Mouse (Mus musculus) lung, embryonic 15.5 days (tissue): ENCODE data around the gene Thbs1. TPM values are rescaled to one million over a fixed set of nuclear protein-coding genes. Genes with fewer than 3 reads are reported as not detected.
A peak's percentile ranks its signal among the peaks of the same experiment; 100 is the strongest.

Experiments used
- ATAC-seq: fragments of 200-750 bp; cut with Nextera tagmentation; 2 replicates; pipeline ENCODE4 v1.8.0; 2017; ENCODE audit warnings: moderate number of reproducible peaks, borderline replicate concordance; ENCODE audit not compliant: low FRiP score, low TSS enrichment; ENCODE audit errors: extremely low read depth
- H3K27ac ChIP-seq: fragments of 300-500 bp; sonication (generic); 2 replicates; pipeline ENCODE4 v1.5.1; 2015; ENCODE audit warnings: moderate library complexity, mild to moderate bottlenecking, inconsistent platforms
- H3K27me3 ChIP-seq: fragments of 300-500 bp; sonication (generic); 2 replicates; pipeline ENCODE4 v1.6.1; 2015; ENCODE audit warnings: inconsistent platforms
- H3K36me3 ChIP-seq: fragments of 300-500 bp; sonication (generic); 2 replicates; pipeline ENCODE4 v1.6.1; 2015; ENCODE audit warnings: inconsistent platforms
- H3K4me1 ChIP-seq: fragments of 300-500 bp; sonication (generic); 2 replicates; pipeline ENCODE4 v1.6.1; 2015; ENCODE audit warnings: inconsistent platforms
- H3K4me2 ChIP-seq: fragments of 300-500 bp; sonication (generic); 2 replicates; pipeline ENCODE4 v1.6.1; 2015; ENCODE audit warnings: inconsistent platforms, mild to moderate bottlenecking, moderate library complexity
- H3K4me3 ChIP-seq: fragments of 300-500 bp; sonication (generic); 2 replicates; pipeline ENCODE4 v1.5.1; 2015; ENCODE audit warnings: mild to moderate bottlenecking, inconsistent platforms
- H3K9ac ChIP-seq: fragments of 300-500 bp; sonication (generic); 2 replicates; pipeline ENCODE4 v1.6.1; 2015; ENCODE audit warnings: inconsistent platforms
- H3K9me3 ChIP-seq: fragments of 300-500 bp; sonication (generic); 2 replicates; pipeline ENCODE4 v1.6.1; 2016; ENCODE audit warnings: inconsistent platforms
- WGBS: fragments of 180-500 bp; shearing (Covaris S2); methylation state at CpG from one replicate; pipeline ENCODE4 v1.1.7; 2015; 5-methylcytosine and 5-hydroxymethylcytosine counted together
- polyA plus RNA-seq: library from polyadenylated mRNA; unstranded; fragments of >200 nt; fragmentation: Nextera tagmentation; extraction: Ambion mirVana; gene quantifications from 2 replicates; pipeline ENCODE4 v1.2.1, GENCODE M21; 2015

The Thbs1 gene
- 184 and 185 TPM in 2 replicates for polyA plus RNA-seq

DNA sequence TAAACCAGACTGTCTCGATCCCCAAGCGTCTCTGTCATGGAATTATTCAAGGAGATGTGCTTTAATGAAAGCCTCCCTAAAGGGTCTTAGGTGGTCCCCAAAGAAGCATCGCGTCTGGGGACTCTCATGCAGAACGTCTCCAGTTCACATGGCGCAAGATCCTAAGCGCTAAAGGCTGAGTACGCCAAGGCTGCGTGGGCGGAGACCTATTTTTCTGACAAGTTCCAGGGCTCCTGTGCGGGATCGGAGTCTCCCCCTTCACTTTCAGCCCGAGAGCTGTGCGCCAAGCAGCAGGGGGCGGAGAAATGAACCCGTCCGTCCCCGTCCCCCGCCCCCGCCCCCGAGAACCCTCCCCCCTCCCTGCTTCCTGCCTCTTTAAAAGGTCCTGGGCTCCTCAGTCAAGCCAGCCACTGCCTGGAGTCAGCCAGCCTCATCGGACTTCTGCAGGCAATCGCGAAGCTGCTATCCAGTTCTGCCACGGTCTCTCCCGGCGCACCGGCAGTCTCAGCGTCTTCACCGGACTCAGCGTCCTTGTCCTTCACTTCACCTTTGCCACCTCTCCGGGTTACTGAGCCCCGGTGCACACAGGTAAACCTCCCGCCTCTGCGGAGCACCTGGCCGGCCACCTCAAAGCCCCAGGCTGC is at the start of gene Thbs1:
TSS of gene Thbs1 (plus strand) at position 389 of the 644 bp plus-strand sequence.
- 0% methylated on average over 36 of the region's 36 CpGs for WGBS
- Histone ChIP-seq H3K27ac (peak within 1 kb of the TSS; percentile 95), H3K4me1 (peaks cover 44% of the 10 kb centered on the region), H3K4me3 (peak within 1 kb of the TSS; percentile 72), H3K9ac (peak within 1 kb of the TSS; percentile 76), H3K9me3 (no peaks in the 10 kb centered on the region), H3K27me3 (no peaks in the 10 kb centered on the region), H3K36me3 (peaks cover 24% of the 10 kb centered on the region), H3K4me2 (peak within 1 kb of the TSS; percentile 92)
- ATAC-seq, result peak; percentile 87

DNA sequence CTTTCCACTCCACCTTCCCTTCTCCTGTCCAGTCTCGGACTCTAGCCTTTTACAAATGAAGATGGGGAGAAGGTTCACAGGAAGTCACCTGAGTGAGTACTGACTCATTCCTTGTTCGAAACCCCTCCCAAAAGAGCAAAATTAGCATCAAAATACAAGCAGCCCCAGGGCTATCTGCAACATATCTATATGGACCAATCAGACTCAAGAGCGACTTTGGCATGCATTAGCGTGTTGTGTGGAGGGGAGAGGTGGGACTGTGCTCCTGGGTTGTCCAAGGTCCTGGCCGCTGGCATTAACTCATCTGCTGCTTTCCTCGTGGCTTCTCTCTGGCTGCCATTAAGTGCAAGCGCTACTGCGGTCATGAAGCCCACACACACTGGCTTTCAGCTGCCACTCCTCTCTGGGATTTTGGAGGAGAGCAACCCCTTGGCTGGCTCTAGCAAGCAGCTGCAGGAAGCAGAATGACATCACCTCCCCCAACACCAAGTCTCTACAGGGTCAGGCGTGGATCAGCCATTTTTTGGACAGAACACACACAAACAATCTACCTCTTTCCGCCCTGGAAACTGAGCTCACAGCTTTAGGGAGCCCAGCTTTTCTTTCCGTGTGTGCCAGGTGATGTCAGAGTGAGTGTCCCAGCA is 47.4 kb upstream of the Thbs1 start:
- peak; percentile 48 for ATAC-seq

DNA sequence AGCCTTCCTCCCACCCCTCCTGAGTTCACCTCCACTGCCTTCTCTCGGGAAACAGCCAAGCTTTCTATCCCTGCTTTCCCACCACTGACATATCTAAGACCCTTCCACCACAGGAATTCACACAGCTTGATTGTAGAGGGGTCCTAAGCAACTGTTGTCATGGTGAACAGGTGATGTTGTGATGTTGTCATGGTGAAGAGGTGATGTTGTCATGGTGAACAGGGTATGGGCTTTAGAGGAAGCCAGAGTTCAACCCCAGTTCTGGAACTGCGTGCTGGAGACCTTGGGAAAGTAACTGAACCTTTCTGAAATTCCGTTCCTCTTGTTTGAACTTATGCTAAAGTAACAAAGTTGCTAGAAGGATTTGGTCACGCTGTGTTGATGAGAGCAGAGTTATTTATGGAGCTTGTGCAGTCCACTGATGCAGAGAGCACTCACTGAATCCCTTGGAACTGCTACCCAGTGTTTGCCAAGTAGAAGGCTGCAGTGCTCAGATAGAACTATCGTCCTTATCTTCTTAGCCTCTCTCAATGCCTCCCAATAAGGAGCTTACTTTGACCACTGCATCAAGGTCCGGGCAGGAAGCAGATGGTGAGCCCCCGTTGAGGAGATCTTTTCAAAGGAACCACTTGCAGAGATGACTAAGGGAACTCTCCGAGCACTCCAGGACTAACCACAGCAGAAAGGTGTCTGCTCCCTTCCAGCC is 45.5 kb upstream of the Thbs1 start:
- H3K36me3 ChIP-seq, result no peaks in the 10 kb centered on the region
- no peak for ATAC-seq
- H3K27me3 ChIP-seq, result no peaks in the 10 kb centered on the region
- 67% methylated on average over 8 of the region's 8 CpGs for WGBS
- peaks cover 5% of the 10 kb centered on the region for H3K4me1 ChIP-seq
- no peak overlapping the region for H3K27ac ChIP-seq
- H3K9me3 ChIP-seq, result no peaks in the 10 kb centered on the region
- H3K4me3 ChIP-seq, result no peak overlapping the region
- no peak overlapping the region for H3K9ac ChIP-seq
- no peak overlapping the region for H3K4me2 ChIP-seq

More for the DNA sequence above, 47.4 kb upstream of the Thbs1 start:
- no peak overlapping the region for H3K4me3 ChIP-seq
- H3K4me2 ChIP-seq, result no peak overlapping the region
- H3K4me1 ChIP-seq, result peaks cover 5% of the 10 kb centered on the region
- no peaks in the 10 kb centered on the region for H3K27me3 ChIP-seq
- H3K9ac ChIP-seq, result no peak overlapping the region
- H3K9me3 ChIP-seq, result no peaks in the 10 kb centered on the region
- peak overlapping the region; percentile 55 for H3K27ac ChIP-seq
- H3K36me3 ChIP-seq, result no peaks in the 10 kb centered on the region
- 77% methylated on average over 11 of the region's 11 CpGs for WGBS

DNA sequence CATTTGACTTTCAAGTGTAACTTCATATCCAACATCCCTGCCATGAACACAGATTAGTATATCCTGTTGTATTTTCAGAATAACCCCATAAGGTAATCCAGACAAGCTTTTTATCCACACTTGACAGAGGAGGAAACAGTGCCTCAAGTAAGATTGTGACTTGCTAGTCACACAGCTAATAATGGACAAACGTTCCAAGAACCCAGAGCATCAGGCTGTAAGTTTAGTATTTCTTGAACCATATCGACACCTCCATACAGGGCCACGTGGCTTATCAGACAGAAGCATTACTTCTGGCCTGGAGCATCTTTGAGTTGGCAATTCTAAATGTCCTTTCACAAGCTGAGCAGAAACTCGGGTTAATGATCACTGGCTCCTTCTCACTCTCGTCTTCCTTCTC is 41.7 kb upstream of the Thbs1 start:
- 71% methylated on average over 5 of the region's 5 CpGs for WGBS
- Histone ChIP-seq H3K27ac (no peak overlapping the region), H3K4me2 (no peak overlapping the region), H3K9ac (no peak overlapping the region), H3K36me3 (no peaks in the 10 kb centered on the region), H3K27me3 (no peaks in the 10 kb centered on the region), H3K4me3 (no peak overlapping the region), H3K9me3 (no peaks in the 10 kb centered on the region), H3K4me1 (no peaks in the 10 kb centered on the region)
- no peak for ATAC-seq

DNA sequence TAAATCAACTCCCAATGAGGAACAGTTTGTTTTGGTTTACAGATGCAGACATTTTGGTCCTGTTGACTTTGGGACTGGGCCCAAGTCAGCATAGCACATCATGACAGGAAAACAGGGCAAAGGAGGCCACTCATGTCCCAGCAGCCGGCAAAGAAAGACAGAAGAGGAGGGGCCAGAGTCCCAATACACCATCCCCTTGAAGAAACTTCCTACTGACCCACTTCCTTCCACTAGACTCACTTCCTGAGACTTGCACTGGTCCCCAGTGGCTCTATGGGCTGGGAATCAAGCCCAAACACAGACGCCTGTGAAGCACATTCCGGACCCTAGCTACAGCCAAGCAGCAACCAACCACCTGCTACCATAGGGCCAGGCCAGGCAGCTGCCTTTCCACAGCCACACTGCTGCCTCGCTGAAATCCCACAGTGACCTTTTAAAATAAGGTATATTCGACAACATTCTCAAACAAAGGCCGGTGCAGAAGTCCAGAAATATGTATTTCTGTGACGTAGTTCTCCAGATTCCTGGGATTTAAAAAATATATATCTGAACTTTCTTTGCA is 38.8 kb upstream of the Thbs1 start:
- WGBS, result 82% methylated on average over 7 of the region's 7 CpGs
- ATAC-seq, result no peak
- no peak overlapping the region for H3K9ac ChIP-seq
- H3K4me3 ChIP-seq, result no peak overlapping the region
- H3K27ac ChIP-seq, result no peak overlapping the region
- no peaks in the 10 kb centered on the region for H3K36me3 ChIP-seq
- no peaks in the 10 kb centered on the region for H3K4me1 ChIP-seq
- no peak overlapping the region for H3K4me2 ChIP-seq
- no peaks in the 10 kb centered on the region for H3K9me3 ChIP-seq
- no peaks in the 10 kb centered on the region for H3K27me3 ChIP-seq

DNA sequence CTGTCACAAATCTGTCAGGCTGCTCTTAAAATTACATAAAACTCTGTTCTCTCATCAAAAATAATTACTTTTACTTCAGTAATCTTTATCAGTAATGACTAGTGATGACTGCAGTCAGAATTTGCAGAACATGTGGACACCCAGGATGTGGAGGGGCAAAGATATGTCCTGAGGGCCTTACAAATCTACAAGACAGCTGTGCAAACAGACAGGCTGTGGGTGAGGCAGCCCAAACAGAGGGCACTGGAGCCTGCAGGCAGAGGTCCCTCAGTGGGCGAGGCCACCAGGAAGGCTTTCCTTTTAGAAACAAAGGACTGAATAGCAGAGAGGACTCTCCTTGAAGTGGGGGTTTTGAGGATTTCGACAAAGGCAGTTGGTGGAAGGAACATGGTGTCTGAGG is 37.6 kb upstream of the Thbs1 start:
- Histone ChIP-seq H3K36me3 (no peaks in the 10 kb centered on the region), H3K9ac (no peak overlapping the region), H3K4me1 (no peaks in the 10 kb centered on the region), H3K27me3 (no peaks in the 10 kb centered on the region), H3K27ac (no peak overlapping the region), H3K4me3 (no peak overlapping the region), H3K4me2 (no peak overlapping the region), H3K9me3 (no peaks in the 10 kb centered on the region)
- no peak for ATAC-seq
- WGBS, result 48% methylated on average over 2 of the region's 2 CpGs

DNA sequence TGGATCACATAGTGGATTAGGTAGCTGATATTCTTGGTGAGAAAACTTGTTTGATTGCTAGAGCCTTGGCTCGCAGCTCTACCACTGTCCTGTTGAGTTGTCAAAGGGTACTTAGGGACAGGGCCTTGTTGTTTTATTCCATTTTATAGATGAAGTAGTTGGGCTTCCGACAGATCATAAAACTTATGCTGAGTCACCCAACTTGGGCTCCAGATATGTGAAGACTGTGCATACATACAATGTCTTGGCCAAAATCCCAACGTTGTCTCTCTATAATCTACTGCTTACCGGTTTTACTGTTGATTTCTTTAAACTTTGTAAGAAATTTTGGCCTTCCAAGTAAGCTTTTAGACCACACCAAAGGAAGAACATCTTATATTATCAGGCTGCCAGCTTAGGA is 36.5 kb upstream of the Thbs1 start:
- no peak overlapping the region for H3K4me2 ChIP-seq
- WGBS, result 67% methylated on average over 4 of the region's 4 CpGs
- no peak overlapping the region for H3K4me3 ChIP-seq
- ATAC-seq, result no peak
- H3K4me1 ChIP-seq, result no peaks in the 10 kb centered on the region
- H3K36me3 ChIP-seq, result no peaks in the 10 kb centered on the region
- no peaks in the 10 kb centered on the region for H3K9me3 ChIP-seq
- no peaks in the 10 kb centered on the region for H3K27me3 ChIP-seq
- H3K27ac ChIP-seq, result no peak overlapping the region
- no peak overlapping the region for H3K9ac ChIP-seq

DNA sequence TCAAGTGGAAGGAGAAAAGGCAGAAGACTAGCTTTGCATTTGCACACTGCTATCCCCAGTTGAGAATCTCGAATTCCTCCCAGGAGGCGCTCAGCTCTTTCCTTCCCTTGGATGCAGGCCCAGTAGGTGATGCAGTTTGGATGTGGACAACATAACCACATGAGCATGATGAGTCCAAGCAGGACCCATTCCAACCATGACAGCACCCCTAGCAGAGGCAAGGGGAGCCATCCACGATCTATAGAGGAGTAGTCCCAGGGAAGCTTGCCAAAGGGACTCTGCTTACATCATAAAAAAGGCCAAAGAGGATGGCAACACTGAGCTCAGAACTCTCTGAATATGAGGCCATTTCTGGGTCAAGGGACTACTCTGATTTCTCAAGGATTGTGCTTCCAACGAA is 32.5 kb upstream of the Thbs1 start:
- Histone ChIP-seq H3K27me3 (no peaks in the 10 kb centered on the region), H3K4me2 (no peak overlapping the region), H3K4me1 (no peaks in the 10 kb centered on the region), H3K9ac (no peak overlapping the region), H3K9me3 (no peaks in the 10 kb centered on the region), H3K36me3 (no peaks in the 10 kb centered on the region), H3K4me3 (no peak overlapping the region), H3K27ac (no peak overlapping the region)
- WGBS, result 75% methylated on average over 4 of the region's 4 CpGs
- no peak for ATAC-seq

DNA sequence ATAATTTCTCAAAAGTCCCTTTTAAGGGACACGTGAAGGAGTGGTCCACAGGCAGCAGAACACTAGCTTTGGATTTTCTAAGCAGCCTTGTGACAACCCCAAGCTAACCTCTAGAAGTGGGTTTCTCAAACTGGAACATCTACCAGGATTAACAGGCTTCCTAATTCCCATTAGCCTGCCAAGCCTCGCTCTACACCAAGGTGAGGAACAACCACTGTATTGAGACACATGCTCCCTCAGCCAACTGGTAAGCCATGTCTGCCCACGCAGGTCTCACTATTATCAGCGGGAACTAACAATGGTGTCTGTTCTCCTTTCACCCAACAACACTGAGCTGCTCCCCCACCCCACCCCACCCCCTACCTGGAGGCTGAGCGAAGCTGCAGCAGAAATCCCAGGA is 30.1 kb upstream of the Thbs1 start:
- Histone ChIP-seq H3K4me3 (no peak overlapping the region), H3K27me3 (no peaks in the 10 kb centered on the region), H3K36me3 (no peaks in the 10 kb centered on the region), H3K4me1 (no peaks in the 10 kb centered on the region), H3K4me2 (no peak overlapping the region), H3K9ac (no peak overlapping the region), H3K27ac (no peak overlapping the region), H3K9me3 (no peaks in the 10 kb centered on the region)
- ATAC-seq, result no peak
- 66% methylated on average over 5 of the region's 5 CpGs for WGBS

DNA sequence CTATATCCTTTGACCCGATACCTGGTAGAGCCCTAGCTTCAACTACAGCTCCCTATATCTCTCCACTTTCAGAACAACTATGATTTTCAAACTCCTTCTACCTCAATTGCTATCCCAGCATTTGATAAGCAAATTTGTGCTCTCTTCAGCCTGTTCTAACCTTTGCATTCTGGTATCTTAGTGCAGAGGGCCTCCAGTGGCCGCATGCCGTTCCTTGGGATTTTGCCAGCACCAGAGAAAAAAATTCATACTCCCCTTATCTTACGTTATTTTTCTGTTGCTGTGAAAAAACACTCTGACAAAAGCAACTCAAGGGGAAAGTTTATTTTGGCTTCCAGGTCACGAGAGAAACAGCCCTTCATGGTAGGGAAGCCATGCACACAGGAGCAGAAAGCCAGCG is 28.0 kb upstream of the Thbs1 start:
- no peak overlapping the region for H3K9ac ChIP-seq
- H3K27me3 ChIP-seq, result no peaks in the 10 kb centered on the region
- H3K36me3 ChIP-seq, result no peaks in the 10 kb centered on the region
- H3K4me1 ChIP-seq, result no peaks in the 10 kb centered on the region
- no peaks in the 10 kb centered on the region for H3K9me3 ChIP-seq
- 57% methylated on average over 6 of the region's 6 CpGs for WGBS
- H3K4me3 ChIP-seq, result no peak overlapping the region
- no peak overlapping the region for H3K4me2 ChIP-seq
- H3K27ac ChIP-seq, result no peak overlapping the region
- ATAC-seq, result no peak

DNA sequence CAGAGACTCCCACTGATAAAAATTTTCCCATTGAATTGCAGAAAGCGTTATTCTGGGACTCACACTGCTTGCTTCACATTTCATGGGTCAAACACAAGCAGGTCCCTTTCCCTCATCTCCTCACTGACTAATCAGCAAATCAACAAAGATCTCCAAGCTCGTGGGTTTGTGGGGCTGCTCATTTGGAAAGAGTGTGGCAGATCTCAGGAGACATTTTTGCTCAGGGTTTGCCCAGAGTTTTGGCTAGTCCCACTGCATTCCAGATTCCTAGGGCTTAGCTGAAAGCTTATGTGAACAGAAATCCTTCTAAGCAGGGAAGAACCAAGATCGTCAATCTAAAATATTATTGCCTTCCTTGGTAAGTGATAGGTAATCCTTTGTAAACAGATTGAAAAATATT is 27.0 kb upstream of the Thbs1 start:
- no peaks in the 10 kb centered on the region for H3K27me3 ChIP-seq
- WGBS, result 69% methylated on average over 3 of the region's 3 CpGs
- no peak overlapping the region for H3K4me2 ChIP-seq
- H3K9me3 ChIP-seq, result no peaks in the 10 kb centered on the region
- no peaks in the 10 kb centered on the region for H3K4me1 ChIP-seq
- H3K27ac ChIP-seq, result no peak overlapping the region
- ATAC-seq, result no peak
- no peak overlapping the region for H3K9ac ChIP-seq
- H3K36me3 ChIP-seq, result no peaks in the 10 kb centered on the region
- no peak overlapping the region for H3K4me3 ChIP-seq

DNA sequence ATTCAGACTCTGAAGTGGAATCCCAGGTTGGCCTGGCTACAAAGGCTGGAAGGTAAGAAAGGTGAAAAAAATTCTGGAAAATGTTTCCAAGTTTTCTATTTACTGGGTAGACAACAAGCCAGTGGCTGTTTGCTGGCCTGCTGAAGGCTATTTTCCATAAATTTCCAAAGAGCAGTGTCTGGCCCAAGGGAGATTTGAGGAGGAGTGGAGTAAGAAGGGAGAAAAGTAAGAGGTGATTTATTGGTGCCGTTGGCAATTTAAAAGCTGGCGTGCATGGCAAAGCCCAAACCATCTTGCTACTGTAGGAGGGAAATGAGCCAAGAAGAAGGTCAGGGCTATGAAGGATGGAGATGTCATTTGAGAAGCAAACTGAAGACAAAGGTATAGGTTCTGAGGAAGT is 26.0 kb upstream of the Thbs1 start:
- no peaks in the 10 kb centered on the region for H3K27me3 ChIP-seq
- no peak overlapping the region for H3K9ac ChIP-seq
- no peaks in the 10 kb centered on the region for H3K9me3 ChIP-seq
- ATAC-seq, result no peak
- whole genome bisulfite sequencing, result 81% methylated on average over 2 of the region's 2 CpGs
- no peak overlapping the region for H3K4me2 ChIP-seq
- H3K4me1 ChIP-seq, result no peaks in the 10 kb centered on the region
- no peak overlapping the region for H3K27ac ChIP-seq
- H3K36me3 ChIP-seq, result no peaks in the 10 kb centered on the region
- no peak overlapping the region for H3K4me3 ChIP-seq
